Mouse (Mus musculus) liver, postnatal 0 days (tissue): ENCODE measurements around the gene Syn2.

ENCODE experiments used
- CTCF ChIP-seq: sonication (generic); IDR thresholded peaks from 2 replicates; pipeline ENCODE4 v1.5.1; 2016; ENCODE audit warnings: antibody characterized with exemption, low read depth
- EP300 ChIP-seq: IDR thresholded peaks from 2 replicates; pipeline ENCODE4 v1.6.1; 2016; ENCODE audit warnings: antibody characterized with exemption, low read depth, mild to moderate bottlenecking

GRCm38 (mm10) chr6:115227043-115227442 is 92.3 kb downstream of the Syn2 start, which contains the start of gene Gm17482:
- TF ChIP-seq CTCF (no peak), EP300 (no peak)
